Mouse (Mus musculus) neural tube, embryonic 12.5 days (tissue): Measurements from ENCODE around the gene Park7. TPM values are rescaled to one million over a fixed set of nuclear protein-coding genes. Genes with fewer than 3 reads are reported as not detected.

Experiments
- ATAC-seq: fragments of 200-750 bp; cut with Nextera tagmentation; 2 replicates; pipeline ENCODE4 v1.8.0; 2017; ENCODE audit warnings: low read depth, mild to moderate bottlenecking, moderate TSS enrichment, moderate library complexity; ENCODE audit not compliant: low FRiP score
- H3K27ac ChIP-seq: fragments of 300-500 bp; sonication (generic); 2 replicates; pipeline ENCODE4 v1.5.1; 2016
- H3K27me3 ChIP-seq: fragments of 300-500 bp; sonication (generic); replicated peaks from 2 replicates; pipeline ENCODE4 v1.6.1; 2016; ENCODE audit warnings: mild to moderate bottlenecking
- H3K36me3 ChIP-seq: fragments of 300-500 bp; sonication (generic); 2 replicates; pipeline ENCODE4 v1.6.1; 2016; ENCODE audit warnings: mild to moderate bottlenecking
- H3K4me1 ChIP-seq: fragments of 300-500 bp; sonication (generic); 2 replicates; pipeline ENCODE4 v1.6.1; 2016
- H3K4me2 ChIP-seq: fragments of 300-500 bp; sonication (generic); replicated peaks from 2 replicates; pipeline ENCODE4 v1.6.1; 2016; ENCODE audit warnings: mild to moderate bottlenecking
- H3K4me3 ChIP-seq: fragments of 300-500 bp; sonication (generic); 2 replicates; pipeline ENCODE4 v1.5.1; 2016
- H3K9ac ChIP-seq: fragments of 300-500 bp; sonication (generic); 2 replicates; pipeline ENCODE4 v1.6.1; 2016; ENCODE audit warnings: mild to moderate bottlenecking
- H3K9me3 ChIP-seq: fragments of 300-500 bp; sonication (generic); 2 replicates; pipeline ENCODE4 v1.6.1; 2016; ENCODE audit warnings: mild to moderate bottlenecking
- WGBS: fragments of 180-500 bp; shearing (Covaris S2); methylation state at CpG from one replicate; pipeline ENCODE4 v1.1.7; 2016; 5-methylcytosine and 5-hydroxymethylcytosine counted together
- polyA plus RNA-seq: library from polyadenylated mRNA; unstranded; fragments of >200 nt; fragmentation: Nextera tagmentation; extraction: Ambion mirVana; gene quantifications from 2 replicates; pipeline ENCODE4 v1.2.1, GENCODE M21; 2016

Park7 gene
- 371 and 380 TPM in 2 replicates for polyA plus RNA-seq

DNA sequence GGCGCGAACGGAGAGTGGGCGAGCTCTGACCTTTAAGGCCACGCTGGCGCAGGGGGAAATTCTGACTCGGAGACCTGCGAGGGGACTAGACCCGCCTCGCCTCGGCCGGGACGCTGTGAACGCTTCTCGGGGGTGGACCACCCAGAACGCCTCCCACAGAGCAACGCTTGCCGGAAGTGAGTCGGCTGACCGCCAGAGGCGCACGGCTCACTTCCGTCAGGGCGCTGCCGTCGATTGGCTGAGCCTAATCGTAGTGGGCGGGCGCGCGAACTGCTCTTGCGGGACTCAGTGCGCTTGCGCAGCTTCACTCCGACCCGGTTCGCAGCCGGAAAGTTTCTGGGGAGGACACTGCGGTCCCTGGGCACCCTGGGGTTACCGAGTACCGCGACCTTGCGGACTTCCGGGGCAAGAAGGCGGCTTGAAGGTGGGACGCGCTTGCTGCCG is at the start of gene Park7, which contains the start of gene Tnfrsf9:
TSS of gene Park7 (minus strand) at position 148 of the 444 bp plus-strand sequence.
TSS of gene Tnfrsf9 (plus strand) at position 273 of the 444 bp plus-strand sequence.
- Histone ChIP-seq H3K4me1 (peaks cover 18% of the 10 kb centered on the region), H3K4me3 (peak within 1 kb of the TSS; percentile 64), H3K4me2 (peak within 1 kb of the TSS; percentile 67), H3K36me3 (no peaks in the 10 kb centered on the region), H3K27me3 (no peaks in the 10 kb centered on the region), H3K9ac (peak within 1 kb of the TSS; percentile 79), H3K27ac (peak within 1 kb of the TSS; percentile 76), H3K9me3 (no peaks in the 10 kb centered on the region)
- WGBS, result under 1% methylated on average over 48 of the region's 48 CpGs
- ATAC-seq, result peak; percentile 81

GRCm38 (mm10) chr4:150963711-150964110 is 49.5 kb upstream of the Park7 start:
- Histone ChIP-seq H3K4me1 (no peaks in the 10 kb centered on the region), H3K27ac (no peak overlapping the region), H3K9me3 (no peaks in the 10 kb centered on the region), H3K27me3 (no peaks in the 10 kb centered on the region), H3K4me3 (no peak overlapping the region), H3K4me2 (no peak overlapping the region), H3K36me3 (no peaks in the 10 kb centered on the region), H3K9ac (no peak overlapping the region)
- no peak for ATAC-seq
- 71% methylated on average over 2 of the region's 2 CpGs for WGBS

- no peaks in the 10 kb centered on the region for H3K27me3 ChIP-seq
- H3K9ac ChIP-seq, result no peak overlapping the region
- H3K4me3 ChIP-seq, result no peak overlapping the region
- no peak overlapping the region for H3K4me2 ChIP-seq
- H3K36me3 ChIP-seq, result no peaks in the 10 kb centered on the region
- no peak overlapping the region for H3K27ac ChIP-seq
- no peaks in the 10 kb centered on the region for H3K4me1 ChIP-seq
- ATAC-seq, result no peak
- no peaks in the 10 kb centered on the region for H3K9me3 ChIP-seq
- 74% methylated on average over 6 of the region's 6 CpGs for WGBS
These were observed 48.0 kb upstream of the Park7 start for GRCm38 (mm10) chr4:150962231-150962630.

DNA sequence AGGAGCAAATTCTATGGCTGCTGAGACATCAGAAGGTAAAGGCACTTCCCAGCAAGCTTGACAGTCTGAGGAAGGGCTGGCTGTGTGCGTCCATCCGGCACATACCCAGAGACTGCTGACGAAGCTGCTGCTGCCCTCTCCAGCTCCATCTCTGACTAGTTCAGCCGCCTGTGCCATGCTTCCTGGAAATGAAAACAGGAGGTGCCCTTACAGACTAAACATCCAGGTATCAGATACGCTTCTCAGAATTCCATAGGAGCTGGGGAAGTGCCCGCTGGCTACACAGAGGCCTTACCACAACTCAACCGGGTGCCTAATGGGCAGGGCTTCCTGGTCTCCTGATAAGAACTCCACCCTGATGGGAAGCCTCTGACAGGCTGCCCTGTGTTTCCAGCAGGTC is 44.3 kb upstream of the Park7 start:
- Histone ChIP-seq H3K4me1 (no peaks in the 10 kb centered on the region), H3K4me3 (no peak overlapping the region), H3K27ac (no peak overlapping the region), H3K9ac (no peak overlapping the region), H3K27me3 (no peaks in the 10 kb centered on the region), H3K9me3 (no peaks in the 10 kb centered on the region), H3K36me3 (no peaks in the 10 kb centered on the region), H3K4me2 (no peak overlapping the region)
- no peak for ATAC-seq
- WGBS, result 89% methylated on average over 7 of the region's 7 CpGs

GRCm38 (mm10) chr4:150957106-150957458 is 42.8 kb upstream of the Park7 start:
- WGBS, result 68% methylated on average over 1 of the region's 1 CpGs
- Histone ChIP-seq H3K36me3 (no peaks in the 10 kb centered on the region), H3K4me3 (no peak overlapping the region), H3K27me3 (no peaks in the 10 kb centered on the region), H3K4me1 (no peaks in the 10 kb centered on the region), H3K4me2 (no peak overlapping the region), H3K27ac (no peak overlapping the region), H3K9me3 (no peaks in the 10 kb centered on the region), H3K9ac (no peak overlapping the region)
- ATAC-seq, result no peak

GRCm38 (mm10) chr4:150956369-150957105 is 42.3 kb upstream of the Park7 start:
- Histone ChIP-seq H3K27ac (peak overlapping the region; percentile 26; the same call in 1 of the 2 replicates), H3K4me2 (no peak overlapping the region), H3K4me3 (no peak overlapping the region), H3K9me3 (no peaks in the 10 kb centered on the region), H3K9ac (no peak overlapping the region), H3K4me1 (no peaks in the 10 kb centered on the region), H3K36me3 (no peaks in the 10 kb centered on the region), H3K27me3 (no peaks in the 10 kb centered on the region)
- ATAC-seq, result peak; percentile 85
- 54% methylated on average over 13 of the region's 13 CpGs for WGBS

DNA sequence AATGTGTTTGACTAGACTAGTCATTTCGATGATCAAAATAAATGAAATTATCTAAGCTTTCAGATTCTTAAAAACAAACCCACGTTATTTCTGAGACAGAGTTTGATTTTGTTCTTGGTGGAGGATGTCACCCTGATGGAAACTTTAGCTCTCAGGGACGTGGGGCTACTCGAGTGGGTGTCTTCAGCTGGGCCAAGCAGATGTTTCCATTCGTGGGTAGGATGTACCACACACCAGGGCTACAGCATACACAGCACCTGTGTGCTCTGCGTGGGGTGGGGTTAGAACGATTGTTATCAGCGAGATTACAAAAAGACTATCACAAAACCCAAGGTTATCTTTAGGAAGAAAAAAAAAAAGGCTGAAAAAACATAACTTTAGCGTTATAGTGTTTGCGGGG is 36.7 kb upstream of the Park7 start:
- Histone ChIP-seq H3K4me2 (no peak overlapping the region), H3K27me3 (no peaks in the 10 kb centered on the region), H3K9me3 (no peaks in the 10 kb centered on the region), H3K9ac (no peak overlapping the region), H3K27ac (no peak overlapping the region), H3K4me1 (no peaks in the 10 kb centered on the region), H3K4me3 (no peak overlapping the region), H3K36me3 (no peaks in the 10 kb centered on the region)
- WGBS, result 86% methylated on average over 10 of the region's 10 CpGs
- ATAC-seq, result no peak

DNA sequence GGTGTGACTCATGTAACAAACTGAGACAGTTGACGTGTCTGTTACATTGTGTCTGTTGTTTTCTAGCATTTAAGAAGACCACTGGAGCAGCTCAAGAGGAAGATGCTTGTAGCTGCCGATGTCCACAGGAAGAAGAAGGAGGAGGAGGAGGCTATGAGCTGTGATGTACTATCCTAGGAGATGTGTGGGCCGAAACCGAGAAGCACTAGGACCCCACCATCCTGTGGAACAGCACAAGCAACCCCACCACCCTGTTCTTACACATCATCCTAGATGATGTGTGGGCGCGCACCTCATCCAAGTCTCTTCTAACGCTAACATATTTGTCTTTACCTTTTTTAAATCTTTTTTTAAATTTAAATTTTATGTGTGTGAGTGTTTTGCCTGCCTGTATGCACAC is 30.5 kb upstream of the Park7 start:
- Histone ChIP-seq H3K4me2 (no peak overlapping the region), H3K27me3 (no peaks in the 10 kb centered on the region), H3K27ac (no peak overlapping the region), H3K9me3 (no peaks in the 10 kb centered on the region), H3K36me3 (no peaks in the 10 kb centered on the region), H3K4me3 (no peak overlapping the region), H3K9ac (no peak overlapping the region), H3K4me1 (no peaks in the 10 kb centered on the region; the same call in 1 of the 2 replicates)
- WGBS, result 92% methylated on average over 7 of the region's 7 CpGs
- ATAC-seq, result no peak

- no peak overlapping the region for H3K9ac ChIP-seq
- H3K4me1 ChIP-seq, result no peaks in the 10 kb centered on the region; the same call in 1 of the 2 replicates
- ATAC-seq, result no peak
- no peak overlapping the region for H3K4me2 ChIP-seq
- 66% methylated on average over 13 of the region's 13 CpGs for WGBS
- no peak overlapping the region for H3K4me3 ChIP-seq
- H3K27me3 ChIP-seq, result no peaks in the 10 kb centered on the region
- no peaks in the 10 kb centered on the region for H3K9me3 ChIP-seq
- H3K36me3 ChIP-seq, result no peaks in the 10 kb centered on the region
- H3K27ac ChIP-seq, result no peak overlapping the region
These were observed 25.9 kb upstream of the Park7 start for GRCm38 (mm10) chr4:150939991-150940651.

GRCm38 (mm10) chr4:150938063-150938452 is 23.8 kb upstream of the Park7 start:
- H3K27me3 ChIP-seq, result no peaks in the 10 kb centered on the region
- no peak overlapping the region for H3K4me3 ChIP-seq
- H3K9me3 ChIP-seq, result no peaks in the 10 kb centered on the region
- no peak overlapping the region for H3K9ac ChIP-seq
- 67% methylated on average over 14 of the region's 14 CpGs for WGBS
- no peaks in the 10 kb centered on the region for H3K36me3 ChIP-seq
- 0 out of 2 replicates have a peak overlapping the region, but pooled peaks have one; percentile 16 for H3K4me2 ChIP-seq
- H3K4me1 ChIP-seq, result no peaks in the 10 kb centered on the region; the same call in 1 of the 2 replicates
- ATAC-seq, result no peak
- H3K27ac ChIP-seq, result no peak overlapping the region

GRCm38 (mm10) chr4:150937293-150938062 is 23.2 kb upstream of the Park7 start:
- Histone ChIP-seq H3K27me3 (no peaks in the 10 kb centered on the region), H3K36me3 (no peaks in the 10 kb centered on the region), H3K4me3 (no peak overlapping the region), H3K4me2 (0 out of 2 replicates have a peak overlapping the region, but pooled peaks have one; percentile 16), H3K27ac (no peak overlapping the region), H3K9me3 (no peaks in the 10 kb centered on the region), H3K4me1 (no peaks in the 10 kb centered on the region; the same call in 1 of the 2 replicates), H3K9ac (no peak overlapping the region)
- WGBS, result 79% methylated on average over 16 of the region's 16 CpGs
- ATAC-seq, result no peak

GRCm38 (mm10) chr4:150933503-150933902 is 19.3 kb upstream of the Park7 start:
- Histone ChIP-seq H3K4me3 (no peak overlapping the region), H3K4me2 (no peak overlapping the region), H3K27ac (no peak overlapping the region), H3K4me1 (no peaks in the 10 kb centered on the region), H3K9me3 (no peaks in the 10 kb centered on the region), H3K9ac (no peak overlapping the region), H3K27me3 (no peaks in the 10 kb centered on the region), H3K36me3 (no peaks in the 10 kb centered on the region)
- ATAC-seq, result no peak
- WGBS, result 76% methylated on average over 1 of the region's 1 CpGs
